Mouse (Mus musculus) spleen, adult 2 months (tissue): ENCODE measurements around the gene Rap1gap.

ENCODE experiments used
- CTCF ChIP-seq: fragments of 200-500 bp; IDR thresholded peaks from 2 replicates; pipeline ENCODE4 v1.5.1; 2011; ENCODE audit warnings: mild to moderate bottlenecking, inconsistent platforms; ENCODE audit not compliant: insufficient read depth, insufficient read length, insufficient replicate concordance; ENCODE audit errors: extremely low read depth
- POLR2A ChIP-seq: fragments of 200-500 bp; IDR thresholded peaks from 2 replicates; pipeline ENCODE4 v1.6.1; 2011; ENCODE audit warnings: low read depth, low read length, inconsistent platforms

DNA sequence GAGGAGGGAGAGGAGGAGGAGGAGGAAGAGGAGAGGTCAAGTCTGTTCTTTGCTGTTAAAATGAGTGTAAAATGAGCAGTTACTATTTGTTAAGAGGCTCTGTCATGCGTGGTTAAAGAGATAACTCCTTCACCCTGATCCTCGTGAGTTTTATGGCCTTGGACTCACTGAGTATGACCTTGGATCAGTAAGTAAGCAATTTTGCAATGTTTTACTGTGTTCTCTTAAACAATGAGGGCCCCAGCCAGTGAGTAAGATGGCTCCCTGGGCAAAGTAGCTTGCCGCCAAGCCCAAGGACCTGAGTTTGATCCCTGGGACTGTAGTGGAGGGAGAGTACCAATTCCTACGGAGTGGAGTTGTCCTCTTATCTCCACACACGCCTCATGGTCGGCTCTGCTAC, 36.4 kb downstream of the Rap1gap start:
- TF ChIP-seq CTCF: no peak
- no peak for TF ChIP-seq POLR2A
